Mouse (Mus musculus) CD8-positive naive resting alpha-beta T cell, adult 2 months (primary cell): ENCODE data around the gene Acod1.

Experiments used
- DNase-seq, 2 experiments: peaks; one replicate each; pipeline ENCODE4 v3.0.0; 2022; ENCODE audit warnings: low read depth in 2 of 2, low spot score in 2 of 2

Acod1 gene

GRCm38 (mm10) chr14:103071471-103071870 is 24.7 kb downstream of the Acod1 start:
- DNase-seq: no peak

GRCm38 (mm10) chr14:103072731-103073130 is 26.0 kb downstream of the Acod1 start:
- no peak for DNase-seq

- DNase-seq: no peak
Measured at GRCm38 (mm10) chr14:103073825-103074224, 27.0 kb downstream of the Acod1 start.

GRCm38 (mm10) chr14:103075166-103075565 is 28.4 kb downstream of the Acod1 start:
- no peak for DNase-seq

- DNase-seq: no peak
Measured at GRCm38 (mm10) chr14:103077272-103078005, 30.7 kb downstream of the Acod1 start.

GRCm38 (mm10) chr14:103078006-103078912 is 31.5 kb downstream of the Acod1 start:
- DNase-seq: no peak

GRCm38 (mm10) chr14:103079209-103079977 is 32.6 kb downstream of the Acod1 start:
- no peak for DNase-seq

GRCm38 (mm10) chr14:103085840-103086533 is 39.2 kb downstream of the Acod1 start:
- no peak for DNase-seq

GRCm38 (mm10) chr14:103086671-103087324 is 40.0 kb downstream of the Acod1 start:
- no peak for DNase-seq

GRCm38 (mm10) chr14:103087846-103088245 is 41.1 kb downstream of the Acod1 start:
- no peak for DNase-seq

GRCm38 (mm10) chr14:103088624-103089023 is 41.8 kb downstream of the Acod1 start:
- DNase-seq: peak; percentile 37 to 48

- no peak for DNase-seq
Measured at GRCm38 (mm10) chr14:103093236-103093635, 46.5 kb downstream of the Acod1 start.

- no peak for DNase-seq
Measured at GRCm38 (mm10) chr14:103093670-103094069, 46.9 kb downstream of the Acod1 start.

GRCm38 (mm10) chr14:103095036-103095435 is 48.3 kb downstream of the Acod1 start:
- peak; percentile 15 to 32 for DNase-seq

- no peak for DNase-seq
Measured at GRCm38 (mm10) chr14:103095826-103096225, 49.0 kb downstream of the Acod1 start.

- no peak for DNase-seq
Measured at GRCm38 (mm10) chr14:103096621-103097020, 49.8 kb downstream of the Acod1 start.

GRCm38 (mm10) chr14:103098213-103098586 is 51.4 kb downstream of the Acod1 start:
- no peak for DNase-seq

GRCm38 (mm10) chr14:103098587-103099235 is 51.9 kb downstream of the Acod1 start:
- peak; percentile 63 for DNase-seq

- DNase-seq: peak; percentile 88 to 89
Measured at GRCm38 (mm10) chr14:103099238-103099933, 52.6 kb downstream of the Acod1 start, which contains the start of gene Fbxl3. Gene Fbxl3, minus strand, starts transcription at chr14:103099566.
